Mouse (Mus musculus) forebrain, embryonic 15.5 days (tissue): ENCODE data around the gene Zfp446. TPM values are rescaled to one million over a fixed set of nuclear protein-coding genes. Genes with fewer than 3 reads are reported as not detected.

Source experiments
- ATAC-seq: fragments of 200-750 bp; cut with Nextera tagmentation; replicated peaks from 2 replicates; pipeline ENCODE4 v1.8.0; 2017; ENCODE audit warnings: mild to moderate bottlenecking, moderate TSS enrichment, moderate library complexity
- H3K27ac ChIP-seq: fragments of 300-500 bp; sonication (generic); replicated peaks from 2 replicates; pipeline ENCODE4 v1.5.1; 2015; ENCODE audit warnings: mild to moderate bottlenecking, inconsistent platforms
- H3K27me3 ChIP-seq: fragments of 300-500 bp; sonication (generic); 2 replicates; pipeline ENCODE4 v1.6.1; 2015; ENCODE audit warnings: inconsistent platforms
- H3K36me3 ChIP-seq: fragments of 300-500 bp; sonication (generic); 2 replicates; pipeline ENCODE4 v1.6.1; 2015; ENCODE audit warnings: mild to moderate bottlenecking, inconsistent platforms
- H3K4me1 ChIP-seq: fragments of 300-500 bp; sonication (generic); 2 replicates; pipeline ENCODE4 v1.6.1; 2015; ENCODE audit warnings: inconsistent platforms
- H3K4me2 ChIP-seq: fragments of 300-500 bp; sonication (generic); replicated peaks from 2 replicates; pipeline ENCODE4 v1.6.1; 2015; ENCODE audit warnings: mild to moderate bottlenecking, inconsistent platforms
- H3K4me3 ChIP-seq: fragments of 300-500 bp; sonication (generic); 2 replicates; pipeline ENCODE4 v1.5.1; 2015; ENCODE audit warnings: mild to moderate bottlenecking, inconsistent platforms
- H3K9ac ChIP-seq: fragments of 300-500 bp; sonication (generic); replicated peaks from 2 replicates; pipeline ENCODE4 v1.6.1; 2015; ENCODE audit warnings: mild to moderate bottlenecking, inconsistent platforms
- H3K9me3 ChIP-seq: fragments of 300-500 bp; sonication (generic); 2 replicates; pipeline ENCODE4 v1.6.1; 2016; ENCODE audit warnings: inconsistent platforms
- WGBS: fragments of 180-500 bp; shearing (Covaris S2); methylation state at CpG from one replicate; pipeline ENCODE4 v1.1.7; 2015; ENCODE audit warnings: mixed read lengths; 5-methylcytosine and 5-hydroxymethylcytosine counted together
- polyA plus RNA-seq: library from polyadenylated mRNA; unstranded; fragments of >200 nt; fragmentation: Nextera tagmentation; extraction: Ambion mirVana; gene quantifications from 2 replicates; pipeline ENCODE4 v1.2.1, GENCODE M21; 2015

Gene Zfp446
- polyA plus RNA-seq, 1 experiment from 2014 or later = 11.7 TPM

DNA sequence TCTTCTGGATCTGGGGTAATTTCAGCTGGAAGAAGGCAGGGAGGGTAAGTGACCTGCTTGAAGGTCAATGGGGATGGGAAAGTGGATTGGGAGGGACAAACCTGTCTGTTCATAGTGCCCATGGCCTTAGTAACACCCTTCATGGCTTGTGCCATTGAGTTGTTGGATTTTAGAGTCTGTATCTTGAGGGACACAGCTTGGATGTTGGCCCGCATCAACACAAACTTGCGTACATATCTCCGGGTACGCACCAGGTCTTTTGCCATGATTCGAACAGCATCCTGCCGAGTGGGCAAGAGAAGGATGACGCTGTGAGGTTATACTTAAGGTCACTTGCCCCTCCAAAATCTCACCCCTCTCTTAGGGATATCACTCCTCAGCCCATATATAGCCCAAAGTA, 54.9 kb downstream of the Zfp446 start:
- 91% methylated on average over 7 of the region's 7 CpGs for WGBS
- peaks cover 73% of the 10 kb centered on the region for H3K36me3 ChIP-seq

DNA sequence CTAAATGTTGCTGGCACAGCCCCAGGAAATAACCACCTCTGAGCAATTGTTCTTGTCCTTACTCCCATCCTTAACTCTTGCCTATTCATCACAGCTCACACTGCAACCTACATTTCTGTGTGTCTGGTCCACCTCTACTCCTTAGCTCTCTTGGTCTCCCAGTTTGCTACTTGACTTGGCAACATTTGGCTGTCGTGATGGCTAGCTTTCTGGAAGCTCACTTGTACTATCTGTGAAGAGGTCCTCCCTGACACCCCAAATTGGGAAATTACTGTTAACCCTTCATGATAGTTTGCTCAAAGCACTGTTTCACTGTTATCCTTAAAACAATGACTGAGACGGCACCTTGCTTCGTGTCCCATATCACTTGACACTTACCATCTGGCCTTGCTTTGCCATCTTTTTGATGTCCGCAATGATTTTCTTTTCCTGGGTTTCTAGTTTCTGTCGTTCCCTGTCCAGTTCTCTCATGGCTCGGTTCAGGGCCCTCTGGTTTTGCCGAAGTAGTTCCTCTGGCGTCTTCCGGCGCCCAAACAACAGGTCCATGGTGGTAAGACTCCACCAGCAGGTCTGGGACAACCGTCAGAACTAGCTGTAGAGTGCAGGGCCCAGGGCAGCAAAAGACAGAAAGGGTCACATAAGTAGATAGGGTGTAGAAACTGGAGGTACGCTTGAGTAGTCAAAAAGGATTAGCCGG, 56.0 kb downstream of the Zfp446 start:
- Histone ChIP-seq H3K4me2 (peak overlapping the region; percentile 78), H3K9ac (peak overlapping the region; percentile 68), H3K36me3 (peaks cover 63% of the 10 kb centered on the region), H3K27ac (peak overlapping the region; percentile 92), H3K9me3 (no peaks in the 10 kb centered on the region), H3K27me3 (no peaks in the 10 kb centered on the region), H3K4me3 (peak overlapping the region; percentile 56), H3K4me1 (peaks cover 43% of the 10 kb centered on the region)
- no peak for ATAC-seq
- WGBS = 50% methylated on average over 13 of the region's 13 CpGs

More for the DNA sequence above, 54.9 kb downstream of the Zfp446 start:
- no peaks in the 10 kb centered on the region for H3K9me3 ChIP-seq
- no peaks in the 10 kb centered on the region for H3K27me3 ChIP-seq
- ATAC-seq = no peak
- no peak overlapping the region for H3K27ac ChIP-seq
- no peak overlapping the region for H3K4me3 ChIP-seq
- no peak overlapping the region for H3K4me2 ChIP-seq
- H3K9ac ChIP-seq = no peak overlapping the region
- H3K4me1 ChIP-seq = peaks cover 41% of the 10 kb centered on the region

DNA sequence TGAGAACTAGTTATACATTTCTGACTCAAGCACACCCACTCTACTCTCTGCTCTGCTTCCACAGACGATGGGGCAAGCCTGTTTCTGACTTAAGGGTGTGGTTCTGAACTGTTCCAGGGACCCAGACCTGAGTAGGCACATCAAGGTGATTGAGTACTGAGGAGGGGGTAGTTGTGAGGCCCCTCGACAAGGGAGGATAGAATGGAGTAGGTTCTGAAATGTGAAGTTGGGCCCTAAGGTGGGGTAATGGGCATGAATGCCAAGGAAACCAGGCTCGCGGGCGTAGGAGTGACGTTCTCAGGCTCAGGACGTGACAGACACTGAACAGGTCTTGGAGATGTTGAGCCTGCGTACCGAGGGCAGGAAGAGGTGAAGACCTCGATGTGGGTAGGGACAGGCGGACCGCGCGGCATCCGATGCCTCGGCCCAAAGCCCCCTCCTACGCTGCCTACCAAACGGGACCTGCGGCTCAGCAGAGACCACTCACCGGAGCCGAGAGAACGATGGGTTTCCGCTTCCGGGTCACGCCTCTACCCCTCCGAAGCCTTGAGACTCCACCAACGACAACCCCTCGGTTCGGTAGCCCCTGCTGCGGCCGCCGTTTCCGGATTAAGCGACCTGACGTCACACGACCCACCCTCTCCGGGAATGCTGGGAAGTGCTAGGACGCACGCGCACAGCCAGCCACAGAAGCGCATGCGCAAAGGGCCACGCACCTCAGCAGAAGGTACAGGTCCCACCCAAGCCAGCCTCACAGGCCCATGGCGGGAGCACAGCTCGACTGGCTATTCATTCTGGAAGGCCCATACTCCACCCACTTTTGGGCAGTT, 56.7 kb downstream of the Zfp446 start, which contains the start of gene Chmp2a:
Chmp2a (minus strand) TSS at position 660 of the 830 bp plus-strand sequence.
- H3K9me3 ChIP-seq = no peaks in the 10 kb centered on the region
- no peaks in the 10 kb centered on the region for H3K27me3 ChIP-seq
- peaks cover 50% of the 10 kb centered on the region for H3K4me1 ChIP-seq
- H3K27ac ChIP-seq = peak within 1 kb of the TSS; percentile 92
- WGBS = under 1% methylated on average over 45 of the region's 45 CpGs
- peak within 1 kb of the TSS; percentile 78 for H3K4me2 ChIP-seq
- H3K9ac ChIP-seq = peak within 1 kb of the TSS; percentile 68
- peak within 1 kb of the TSS; percentile 56 for H3K4me3 ChIP-seq
- peak; percentile 81 for ATAC-seq
- peaks cover 55% of the 10 kb centered on the region for H3K36me3 ChIP-seq

Other genes with a start within 250 kb of the Zfp446 start
- gene Vmn2r56, start 242.8 kb upstream of the Zfp446 start, polyA plus RNA-seq = 0.03 TPM in 1 of 2 replicates, not detected in the other
- 21.3 and 22.7 TPM in 2 replicates for gene Zscan18, start 174.2 kb upstream of the Zfp446 start, polyA plus RNA-seq
- gene Zfp329, start 159.0 kb upstream of the Zfp446 start, polyA plus RNA-seq = 28.9 and 30.2 TPM in 2 replicates
- 40.2 and 44.1 TPM in 2 replicates for gene Zfp110, start 143.1 kb upstream of the Zfp446 start, polyA plus RNA-seq
- 8.0 and 8.8 TPM in 2 replicates for gene Zfp128, start 96.7 kb upstream of the Zfp446 start, polyA plus RNA-seq
- gene Zscan22, start 80.0 kb upstream of the Zfp446 start, polyA plus RNA-seq = 13.8 TPM in 2 replicates
- gene Rps5, start 55.6 kb upstream of the Zfp446 start, polyA plus RNA-seq = 659 and 698 TPM in 2 replicates
- gene Rnf225, start 50.4 kb upstream of the Zfp446 start, polyA plus RNA-seq = 0.61 and 0.84 TPM in 2 replicates
- gene Zfp324, start 12.0 kb upstream of the Zfp446 start, polyA plus RNA-seq = 15.9 TPM in 2 replicates
- 0.20 and 0.50 TPM in 2 replicates for gene Slc27a5, start 20.3 kb downstream of the Zfp446 start, polyA plus RNA-seq
- 252 and 278 TPM in 2 replicates for gene Trim28, start 21.3 kb downstream of the Zfp446 start, polyA plus RNA-seq
- gene Zbtb45, start 32.2 kb downstream of the Zfp446 start, polyA plus RNA-seq = 40.4 and 44.2 TPM in 2 replicates
- gene Chmp2a, start 57.0 kb downstream of the Zfp446 start, polyA plus RNA-seq = 180 and 184 TPM in 2 replicates
- gene Ube2m, start 60.4 kb downstream of the Zfp446 start, polyA plus RNA-seq = 118 and 131 TPM in 2 replicates
- gene Mzf1, start 76.9 kb downstream of the Zfp446 start, polyA plus RNA-seq = 7.9 and 8.7 TPM in 2 replicates
- 0.04 and 0.06 TPM in 2 replicates for gene Vmn1r85, start 117.3 kb downstream of the Zfp446 start, polyA plus RNA-seq
- not detected in 2 replicates for gene Vmn1r86, start 142.1 kb downstream of the Zfp446 start, polyA plus RNA-seq
- not detected in 2 replicates for gene Vmn1r87, start 162.3 kb downstream of the Zfp446 start, polyA plus RNA-seq
- not detected in 2 replicates for gene Vmn1r88, start 181.7 kb downstream of the Zfp446 start, polyA plus RNA-seq
- not detected in 2 replicates for gene Vmn1r89, start 235.2 kb downstream of the Zfp446 start, polyA plus RNA-seq